Mouse (Mus musculus) kidney, embryonic 16.5 days (tissue): ENCODE measurements around the gene Lclat1. TPM values are rescaled to one million over a fixed set of nuclear protein-coding genes. Genes with fewer than 3 reads are reported as not detected.
"Not testable (repeated sequence)": the region's sequence is repeated elsewhere in the genome, so short reads cannot be mapped to it uniquely, and the experiment has no call there.

Experiments used
- ATAC-seq: fragments of 200-750 bp; cut with Nextera tagmentation; 2 replicates; pipeline ENCODE4 v1.8.0; 2017; ENCODE audit warnings: moderate TSS enrichment; ENCODE audit not compliant: low FRiP score, low TSS enrichment
- H3K27ac ChIP-seq: fragments of 300-500 bp; sonication (generic); 2 replicates; pipeline ENCODE4 v1.5.1; 2014; ENCODE audit warnings: low read length
- H3K27me3 ChIP-seq: fragments of 300-500 bp; sonication (generic); 2 replicates; pipeline ENCODE4 v1.6.1; 2014; ENCODE audit warnings: low read length, control low read depth, mixed read lengths; ENCODE audit not compliant: insufficient read depth
- H3K36me3 ChIP-seq: fragments of 300-500 bp; sonication (generic); 2 replicates; pipeline ENCODE4 v1.6.1; 2014; ENCODE audit warnings: low read length, control low read depth, mixed read lengths; ENCODE audit not compliant: insufficient read depth
- H3K4me1 ChIP-seq: fragments of 300-500 bp; sonication (generic); 2 replicates; pipeline ENCODE4 v1.6.1; 2014; ENCODE audit warnings: low read length, control low read depth, mixed read lengths; ENCODE audit not compliant: insufficient read depth
- H3K4me2 ChIP-seq: fragments of 300-500 bp; sonication (generic); replicated peaks from 2 replicates; pipeline ENCODE4 v1.6.1; 2014; ENCODE audit warnings: low read depth, low read length
- H3K4me3 ChIP-seq: fragments of 300-500 bp; sonication (generic); 2 replicates; pipeline ENCODE4 v1.5.1; 2014; ENCODE audit warnings: mild to moderate bottlenecking, low read length
- H3K9ac ChIP-seq: fragments of 300-500 bp; sonication (generic); replicated peaks from 2 replicates; pipeline ENCODE4 v1.6.1; 2014; ENCODE audit warnings: low read length
- H3K9me3 ChIP-seq: fragments of 300-500 bp; sonication (generic); 2 replicates; pipeline ENCODE4 v1.6.1; 2016; ENCODE audit warnings: low read length, control low read depth
- WGBS: fragments of 180-500 bp; shearing (Covaris S2); extraction: QIAGEN DNeasy Blood & Tissue Kit; methylation state at CpG from one replicate; pipeline ENCODE4 v1.1.7; 2014; 5-methylcytosine and 5-hydroxymethylcytosine counted together
- polyA plus RNA-seq: library from polyadenylated mRNA; unstranded; fragments of >200 nt; fragmentation: Nextera tagmentation; extraction: Ambion mirVana; gene quantifications from 2 replicates; pipeline ENCODE4 v1.2.1, GENCODE M21; 2015

Gene Lclat1
- polyA plus RNA-seq, 1 experiment from 2014 or later, result 16.9 TPM

DNA sequence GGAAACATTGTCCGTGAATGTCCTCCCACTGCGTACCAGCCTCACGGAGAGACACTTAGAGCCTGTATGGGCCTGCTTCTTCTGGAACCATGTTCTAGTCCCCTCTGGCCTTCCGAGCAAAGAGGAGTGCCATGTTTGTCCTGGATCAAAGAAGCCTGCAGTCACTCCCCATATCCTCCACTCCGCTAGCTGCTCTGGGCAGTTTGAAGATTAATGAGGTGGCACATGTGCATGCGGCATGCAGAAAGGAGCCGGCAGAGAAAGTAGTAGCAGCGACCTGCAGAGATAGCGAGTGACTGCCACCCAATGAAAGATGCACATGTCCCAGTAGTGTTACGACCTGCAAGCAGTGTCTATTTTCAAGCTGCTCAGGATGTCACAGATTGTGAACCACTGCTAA is 167.3 kb downstream of the Lclat1 start:
- Histone ChIP-seq H3K27me3 (0 out of 2 replicates have a peak, but pooled peaks cover 3% of the 10 kb centered on the region), H3K4me3 (no peak overlapping the region), H3K27ac (no peak overlapping the region), H3K4me2 (no peak overlapping the region), H3K4me1 (no peaks in the 10 kb centered on the region), H3K9ac (no peak overlapping the region), H3K9me3 (no peaks in the 10 kb centered on the region), H3K36me3 (no peaks in the 10 kb centered on the region)
- 40% methylated on average over 10 of the region's 10 CpGs for WGBS
- ATAC-seq, result peak; percentile 63; the same call in 1 of the 2 replicates

- H3K27me3 ChIP-seq, result 0 out of 2 replicates have a peak, but pooled peaks cover 3% of the 10 kb centered on the region
- no peak overlapping the region for H3K27ac ChIP-seq
- no peak overlapping the region for H3K9ac ChIP-seq
- no peak for ATAC-seq
- H3K36me3 ChIP-seq, result no peaks in the 10 kb centered on the region
- H3K4me2 ChIP-seq, result no peak overlapping the region
- no peak overlapping the region for H3K4me3 ChIP-seq
- no peaks in the 10 kb centered on the region for H3K9me3 ChIP-seq
- no peaks in the 10 kb centered on the region for H3K4me1 ChIP-seq
- WGBS, result 91% methylated on average over 4 of the region's 4 CpGs
Measured at GRCm38 (mm10) chr17:73277770-73278169, 170.0 kb downstream of the Lclat1 start.

DNA sequence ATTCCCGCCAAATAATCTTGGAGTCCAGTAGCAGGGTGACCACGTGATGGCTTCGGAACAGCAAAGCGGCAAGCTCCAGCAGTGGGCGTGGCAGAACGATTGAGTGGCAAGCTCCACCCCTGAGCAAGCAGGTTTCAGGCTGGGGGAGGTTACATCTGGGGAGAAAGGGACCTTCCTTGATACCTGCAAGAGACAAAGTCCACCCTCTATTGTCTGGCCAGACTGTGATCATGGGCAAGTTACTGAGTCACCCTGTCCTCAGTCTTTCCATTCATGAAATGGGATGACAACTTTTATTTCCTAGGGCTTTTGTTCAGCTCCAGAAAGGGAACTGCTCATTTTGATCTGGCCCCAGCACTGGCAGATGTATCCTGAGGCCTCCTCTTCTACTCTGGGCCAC is 174.9 kb downstream of the Lclat1 start:
- not testable (repeated sequence) for H3K36me3 ChIP-seq, H3K9ac ChIP-seq, H3K27ac ChIP-seq, H3K9me3 ChIP-seq, H3K4me2 ChIP-seq, ATAC-seq, H3K4me1 ChIP-seq, H3K4me3 ChIP-seq, H3K27me3 ChIP-seq
- 55% methylated on average over 6 of the region's 6 CpGs for WGBS

GRCm38 (mm10) chr17:73284301-73284700 is 176.5 kb downstream of the Lclat1 start:
- WGBS, result 20% methylated on average over 2 of the region's 2 CpGs

More at GRCm38 (mm10) chr17:73284301-73284700, 176.5 kb downstream of the Lclat1 start:
- no peak overlapping the region for H3K4me2 ChIP-seq
- no peaks in the 10 kb centered on the region for H3K27me3 ChIP-seq
- no peak overlapping the region for H3K4me3 ChIP-seq
- no peak overlapping the region for H3K9ac ChIP-seq
- H3K9me3 ChIP-seq, result no peaks in the 10 kb centered on the region
- H3K4me1 ChIP-seq, result no peaks in the 10 kb centered on the region
- no peak for ATAC-seq
- peak overlapping the region; percentile 11; the same call in 1 of the 2 replicates for H3K27ac ChIP-seq
- no peaks in the 10 kb centered on the region for H3K36me3 ChIP-seq

Other genes starting within 250 kb of the Lclat1 start
- gene Lbh, start 189.7 kb upstream of the Lclat1 start, polyA plus RNA-seq, result 8.4 and 8.8 TPM in 2 replicates